Mouse (Mus musculus): ENCODE results near the gene Panx2.

GRCm38 (mm10) chr15:89020085-89020484 lies 39.4 kb upstream of the Panx2 start:
- no peak for TF ChIP-seq POLR2A (IDR thresholded peaks at IDR 0.05; ENCODE audit: control insufficient read depth, low read depth, low read length)
- no peak for TF ChIP-seq CTCF (IDR thresholded peaks at IDR 0.05; ENCODE audit: control insufficient read depth, insufficient read depth, insufficient replicate concordance, low read depth, low read length)

Measured in testis, adult 2 months (tissue).